Mouse (Mus musculus): ENCODE measurements around the gene Naip6. TPM values are rescaled to one million over a fixed set of nuclear protein-coding genes. Genes with fewer than 3 reads are reported as not detected.
"Not testable (repeated sequence)": the region's sequence is repeated elsewhere in the genome, so short reads cannot be mapped to it uniquely, and the experiment has no call there.

The Naip6 gene
- 0.14 and 0.21 TPM in 2 replicates for polyA plus RNA-seq (2014; fragmentation: Nextera tagmentation; extraction: Ambion mirVana)

DNA sequence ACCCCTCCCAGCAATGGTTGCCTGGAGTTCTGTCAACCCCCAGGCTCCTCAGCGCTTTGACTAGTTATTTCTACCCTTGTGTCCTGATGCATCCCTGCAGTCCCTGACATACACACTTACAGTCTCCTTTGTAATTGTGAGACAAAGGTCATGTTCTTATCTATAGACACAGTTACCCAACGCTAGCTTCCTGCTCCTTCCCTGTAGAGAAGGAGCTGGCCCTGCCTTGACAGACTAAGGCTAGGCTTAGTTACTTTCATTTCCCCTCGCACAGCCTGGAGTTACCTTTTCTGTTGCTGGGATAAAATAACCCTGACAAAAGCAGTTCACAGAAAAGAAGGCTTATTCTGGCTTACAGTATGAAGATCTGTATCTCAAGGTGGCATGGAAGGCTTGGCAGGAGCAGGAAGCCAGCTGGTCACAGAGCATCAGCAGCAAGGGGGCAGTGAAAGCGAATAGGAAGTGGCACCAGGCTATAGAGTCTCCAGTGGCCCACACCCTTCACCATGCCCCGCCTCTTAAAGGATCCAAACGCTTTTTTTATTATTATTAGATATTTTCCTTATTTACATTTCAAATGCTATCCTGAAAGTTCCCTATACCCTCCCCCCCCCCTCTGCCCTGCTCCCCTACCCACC, at the start of gene Naip6:
TSS of gene Naip6 (minus strand) at position 419 of the 638 bp plus-strand sequence.
- 48% methylated on average over 5 of the region's 6 CpGs for WGBS (ENCODE audit: insufficient replicate concordance)
- H3K27me3 ChIP-seq (ENCODE audit: control insufficient read depth, insufficient read depth, low read length); ATAC-seq (replicated peaks; ENCODE audit: insufficient number of reproducible peaks, low FRiP score, low TSS enrichment); H3K36me3 ChIP-seq (ENCODE audit: control insufficient read depth, insufficient read depth, low read length); H3K4me1 ChIP-seq (ENCODE audit: control insufficient read depth, insufficient read depth, low read length); H3K9me3 ChIP-seq (replicated peaks; ENCODE audit: control insufficient read depth, low read length); H3K4me3 ChIP-seq (ENCODE audit: low read depth, low read length); H3K27ac ChIP-seq (ENCODE audit: low read depth, low read length); H3K9ac ChIP-seq (ENCODE audit: low read depth, low read length); H3K4me2 ChIP-seq: not testable (repeated sequence)

- not testable (repeated sequence) for ATAC-seq (replicated peaks; ENCODE audit: insufficient number of reproducible peaks, low FRiP score, low TSS enrichment)
These were observed 34.8 kb upstream of the Naip6 start for GRCm38 (mm10) chr13:100352315-100352714.

GRCm38 (mm10) chr13:100349510-100350173, 32.2 kb upstream of the Naip6 start:
- H3K9me3 ChIP-seq (replicated peaks; ENCODE audit: control insufficient read depth, low read length); H3K27me3 ChIP-seq (ENCODE audit: control insufficient read depth, insufficient read depth, low read length); H3K36me3 ChIP-seq (ENCODE audit: control insufficient read depth, insufficient read depth, low read length); H3K4me2 ChIP-seq; H3K9ac ChIP-seq (ENCODE audit: low read depth, low read length); H3K27ac ChIP-seq (ENCODE audit: low read depth, low read length); H3K4me1 ChIP-seq (ENCODE audit: control insufficient read depth, insufficient read depth, low read length); ATAC-seq (replicated peaks; ENCODE audit: insufficient number of reproducible peaks, low FRiP score, low TSS enrichment); H3K4me3 ChIP-seq (ENCODE audit: low read depth, low read length): not testable (repeated sequence)
- WGBS (ENCODE audit: insufficient replicate concordance): 41% methylated on average over 1 of the region's 2 CpGs

More at GRCm38 (mm10) chr13:100352315-100352714, 34.8 kb upstream of the Naip6 start:
- not testable (repeated sequence) for H3K9ac ChIP-seq (ENCODE audit: low read depth, low read length); H3K27me3 ChIP-seq (ENCODE audit: control insufficient read depth, insufficient read depth, low read length); H3K27ac ChIP-seq (ENCODE audit: low read depth, low read length); H3K9me3 ChIP-seq (replicated peaks; ENCODE audit: control insufficient read depth, low read length); H3K4me2 ChIP-seq; H3K4me1 ChIP-seq (ENCODE audit: control insufficient read depth, insufficient read depth, low read length); H3K36me3 ChIP-seq (ENCODE audit: control insufficient read depth, insufficient read depth, low read length); H3K4me3 ChIP-seq (ENCODE audit: low read depth, low read length)
- WGBS (ENCODE audit: insufficient replicate concordance): 82% methylated on average over 2 of the region's 2 CpGs

- Histone ChIP-seq H3K9ac (ENCODE audit: low read depth, low read length) (no peak overlapping the region), H3K4me1 (ENCODE audit: control insufficient read depth, insufficient read depth, low read length) (no peaks in the 10 kb centered on the region), H3K27ac (ENCODE audit: low read depth, low read length) (no peak overlapping the region), H3K9me3 (replicated peaks; ENCODE audit: control insufficient read depth, low read length) (no peaks in the 10 kb centered on the region), H3K27me3 (ENCODE audit: control insufficient read depth, insufficient read depth, low read length) (no peaks in the 10 kb centered on the region), H3K4me3 (ENCODE audit: low read depth, low read length) (no peak overlapping the region), H3K36me3 (ENCODE audit: control insufficient read depth, insufficient read depth, low read length) (no peaks in the 10 kb centered on the region), H3K4me2 (no peak overlapping the region)
- 52% methylated on average over 2 of the region's 2 CpGs for WGBS (ENCODE audit: insufficient replicate concordance)
- ATAC-seq (replicated peaks; ENCODE audit: insufficient number of reproducible peaks, low FRiP score, low TSS enrichment): no peak
These were observed 24.3 kb upstream of the Naip6 start for GRCm38 (mm10) chr13:100341822-100342221.

- H3K4me2 ChIP-seq; H3K27me3 ChIP-seq (ENCODE audit: control insufficient read depth, insufficient read depth, low read length); H3K36me3 ChIP-seq (ENCODE audit: control insufficient read depth, insufficient read depth, low read length); H3K9me3 ChIP-seq (replicated peaks; ENCODE audit: control insufficient read depth, low read length); H3K9ac ChIP-seq (ENCODE audit: low read depth, low read length); ATAC-seq (replicated peaks; ENCODE audit: insufficient number of reproducible peaks, low FRiP score, low TSS enrichment); H3K27ac ChIP-seq (ENCODE audit: low read depth, low read length); H3K4me1 ChIP-seq (ENCODE audit: control insufficient read depth, insufficient read depth, low read length); H3K4me3 ChIP-seq (ENCODE audit: low read depth, low read length): not testable (repeated sequence)
- 20% methylated on average over 5 of the region's 5 CpGs for WGBS (ENCODE audit: insufficient replicate concordance)
These were observed 14.3 kb upstream of the Naip6 start for GRCm38 (mm10) chr13:100331728-100332127.

GRCm38 (mm10) chr13:100328899-100329298, 11.4 kb upstream of the Naip6 start:
- H3K27ac ChIP-seq (ENCODE audit: low read depth, low read length); H3K9me3 ChIP-seq (replicated peaks; ENCODE audit: control insufficient read depth, low read length); H3K4me3 ChIP-seq (ENCODE audit: low read depth, low read length); H3K27me3 ChIP-seq (ENCODE audit: control insufficient read depth, insufficient read depth, low read length); H3K36me3 ChIP-seq (ENCODE audit: control insufficient read depth, insufficient read depth, low read length); H3K9ac ChIP-seq (ENCODE audit: low read depth, low read length); H3K4me2 ChIP-seq; H3K4me1 ChIP-seq (ENCODE audit: control insufficient read depth, insufficient read depth, low read length); ATAC-seq (replicated peaks; ENCODE audit: insufficient number of reproducible peaks, low FRiP score, low TSS enrichment): not testable (repeated sequence)
- WGBS (ENCODE audit: insufficient replicate concordance): 21% methylated on average over 1 of the region's 1 CpGs

DNA sequence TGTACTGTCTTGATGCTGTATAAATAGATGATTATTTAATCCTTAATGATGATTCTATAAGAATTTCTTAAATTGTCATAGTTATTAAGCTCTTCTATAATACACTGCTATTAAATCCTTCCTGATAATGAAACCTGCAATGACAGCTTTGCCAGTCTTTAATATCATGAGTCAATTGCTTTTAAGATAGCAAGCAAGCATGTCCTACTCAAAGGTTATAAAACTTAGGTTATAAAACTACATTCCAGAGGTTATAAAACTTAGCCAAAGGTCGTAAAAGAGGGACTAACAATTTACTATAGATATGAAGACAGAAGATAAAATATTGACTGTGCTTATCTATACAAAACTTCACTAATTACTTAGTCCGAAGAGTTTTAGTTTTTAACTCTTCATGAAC, 10.6 kb upstream of the Naip6 start:
- H3K9ac ChIP-seq (ENCODE audit: low read depth, low read length); H3K9me3 ChIP-seq (replicated peaks; ENCODE audit: control insufficient read depth, low read length); H3K36me3 ChIP-seq (ENCODE audit: control insufficient read depth, insufficient read depth, low read length); H3K27ac ChIP-seq (ENCODE audit: low read depth, low read length); H3K4me2 ChIP-seq; H3K27me3 ChIP-seq (ENCODE audit: control insufficient read depth, insufficient read depth, low read length); H3K4me1 ChIP-seq (ENCODE audit: control insufficient read depth, insufficient read depth, low read length); ATAC-seq (replicated peaks; ENCODE audit: insufficient number of reproducible peaks, low FRiP score, low TSS enrichment); H3K4me3 ChIP-seq (ENCODE audit: low read depth, low read length): not testable (repeated sequence)
- 59% methylated on average over 2 of the region's 2 CpGs for WGBS (ENCODE audit: insufficient replicate concordance)

- ATAC-seq (replicated peaks; ENCODE audit: insufficient number of reproducible peaks, low FRiP score, low TSS enrichment); H3K36me3 ChIP-seq (ENCODE audit: control insufficient read depth, insufficient read depth, low read length); H3K4me2 ChIP-seq; H3K9me3 ChIP-seq (replicated peaks; ENCODE audit: control insufficient read depth, low read length); H3K4me3 ChIP-seq (ENCODE audit: low read depth, low read length); H3K27ac ChIP-seq (ENCODE audit: low read depth, low read length); H3K27me3 ChIP-seq (ENCODE audit: control insufficient read depth, insufficient read depth, low read length); H3K4me1 ChIP-seq (ENCODE audit: control insufficient read depth, insufficient read depth, low read length); H3K9ac ChIP-seq (ENCODE audit: low read depth, low read length): not testable (repeated sequence)
- 74% methylated on average over 3 of the region's 3 CpGs for WGBS (ENCODE audit: insufficient replicate concordance)
These were observed 4.9 kb upstream of the Naip6 start for GRCm38 (mm10) chr13:100322266-100322837.

Measured in heart, embryonic 11.5 days (tissue).